Mouse (Mus musculus) brain, adult 2 months (tissue): ENCODE results near the gene Colca2.
A peak's percentile ranks its signal among the peaks of the same experiment; 100 is the strongest.

Experiments used
- DNase-seq: peaks from one replicate; pipeline ENCODE4 v3.0.0; 2011; ENCODE audit warnings: low read depth, low spot score

Colca2 gene

GRCm38 (mm10) chr9:51278500-51279381 is at the start of gene Colca2:
Gene Colca2 (minus strand): TSS chr9:51278569.
- peak; percentile 77 for DNase-seq

- no peak for DNase-seq
These were observed 49.2 kb upstream of the Colca2 start for GRCm38 (mm10) chr9:51327555-51327903.

GRCm38 (mm10) chr9:51326619-51327554 is 48.5 kb upstream of the Colca2 start:
- no peak for DNase-seq

- DNase-seq = no peak
These were observed 46.2 kb upstream of the Colca2 start for GRCm38 (mm10) chr9:51324406-51325065.

- DNase-seq = no peak
These were observed 41.7 kb upstream of the Colca2 start for GRCm38 (mm10) chr9:51320096-51320495.

GRCm38 (mm10) chr9:51318246-51318645 is 39.9 kb upstream of the Colca2 start:
- DNase-seq = no peak

GRCm38 (mm10) chr9:51317322-51317721 is 39.0 kb upstream of the Colca2 start:
- DNase-seq = no peak

- DNase-seq = no peak
These were observed 37.2 kb upstream of the Colca2 start for GRCm38 (mm10) chr9:51315402-51316063.

- no peak for DNase-seq
These were observed 34.4 kb upstream of the Colca2 start for GRCm38 (mm10) chr9:51312554-51313317.

GRCm38 (mm10) chr9:51310515-51310914 is 32.1 kb upstream of the Colca2 start:
- no peak for DNase-seq

GRCm38 (mm10) chr9:51306351-51306750 is 28.0 kb upstream of the Colca2 start:
- no peak for DNase-seq

- peak; percentile 76 for DNase-seq
These were observed 26.8 kb upstream of the Colca2 start for GRCm38 (mm10) chr9:51305146-51305545.

- no peak for DNase-seq
These were observed 25.6 kb upstream of the Colca2 start for GRCm38 (mm10) chr9:51303980-51304379.

GRCm38 (mm10) chr9:51293541-51293940 is 15.2 kb upstream of the Colca2 start:
- DNase-seq = peak; percentile 13

- DNase-seq = peak; percentile 93
These were observed 14.3 kb upstream of the Colca2 start for GRCm38 (mm10) chr9:51292674-51293073.

- DNase-seq = no peak
These were observed 12.6 kb upstream of the Colca2 start for GRCm38 (mm10) chr9:51290980-51291379.

- peak; percentile 64 for DNase-seq
These were observed 7.7 kb upstream of the Colca2 start for GRCm38 (mm10) chr9:51286079-51286478.

GRCm38 (mm10) chr9:51277834-51278498 is 403 bp downstream of the Colca2 start:
- DNase-seq = no peak

- DNase-seq = no peak
These were observed 3.7 kb downstream of the Colca2 start for GRCm38 (mm10) chr9:51274678-51275077.

- peak; percentile 8 for DNase-seq
These were observed 4.7 kb downstream of the Colca2 start for GRCm38 (mm10) chr9:51273581-51274154.
